Mouse (Mus musculus) heart, embryonic 11.5 days (tissue): Measurements from ENCODE around the gene Arhgdig. TPM values are rescaled to one million over a fixed set of nuclear protein-coding genes. Genes with fewer than 3 reads are reported as not detected.
"Not testable (repeated sequence)": the region's sequence is repeated elsewhere in the genome, so short reads cannot be mapped to it uniquely, and the experiment has no call there.

Source experiments
- ATAC-seq: fragments of 200-750 bp; cut with Nextera tagmentation; replicated peaks from 2 replicates; pipeline ENCODE4 v1.8.0; 2017; ENCODE audit warnings: moderate library complexity; ENCODE audit not compliant: insufficient number of reproducible peaks, low FRiP score, low TSS enrichment
- H3K27ac ChIP-seq: fragments of 300-500 bp; sonication (generic); 2 replicates; pipeline ENCODE4 v1.5.1; 2014; ENCODE audit warnings: mild to moderate bottlenecking, low read depth, low read length
- H3K27me3 ChIP-seq: fragments of 300-500 bp; sonication (generic); 2 replicates; pipeline ENCODE4 v1.6.1; 2014; ENCODE audit warnings: mild to moderate bottlenecking, low read length, mixed read lengths; ENCODE audit not compliant: control insufficient read depth, insufficient read depth
- H3K36me3 ChIP-seq: fragments of 300-500 bp; sonication (generic); 2 replicates; pipeline ENCODE4 v1.6.1; 2014; ENCODE audit warnings: mild to moderate bottlenecking, low read length, moderate library complexity, mixed read lengths; ENCODE audit not compliant: control insufficient read depth, insufficient read depth
- H3K4me1 ChIP-seq: fragments of 300-500 bp; sonication (generic); 2 replicates; pipeline ENCODE4 v1.6.1; 2014; ENCODE audit warnings: low read length; ENCODE audit not compliant: control insufficient read depth, insufficient read depth
- H3K4me2 ChIP-seq: fragments of 300-500 bp; sonication (generic); 2 replicates; pipeline ENCODE4 v1.6.1; 2014; ENCODE audit warnings: mild to moderate bottlenecking, moderate library complexity
- H3K4me3 ChIP-seq: fragments of 300-500 bp; sonication (generic); 2 replicates; pipeline ENCODE4 v1.5.1; 2014; ENCODE audit warnings: low read depth, low read length
- H3K9ac ChIP-seq: fragments of 300-500 bp; sonication (generic); 2 replicates; pipeline ENCODE4 v1.6.1; 2014; ENCODE audit warnings: mild to moderate bottlenecking, low read depth, low read length, moderate library complexity
- H3K9me3 ChIP-seq: fragments of 300-500 bp; sonication (generic); replicated peaks from 2 replicates; pipeline ENCODE4 v1.6.1; 2016; ENCODE audit warnings: low read length; ENCODE audit not compliant: control insufficient read depth
- WGBS: fragments of 180-500 bp; shearing (Covaris S2); extraction: QIAGEN DNeasy Blood & Tissue Kit; methylation state at CpG from one replicate; pipeline ENCODE4 v1.1.7; 2014; ENCODE audit not compliant: insufficient replicate concordance; 5-methylcytosine and 5-hydroxymethylcytosine counted together
- polyA plus RNA-seq: library from polyadenylated mRNA; unstranded; fragments of >200 nt; fragmentation: Nextera tagmentation; extraction: Ambion mirVana; gene quantifications from 2 replicates; pipeline ENCODE4 v1.2.1, GENCODE M21; 2014

The Arhgdig gene
- polyA plus RNA-seq, 1 experiment from 2014 or later: 6.4 TPM

DNA sequence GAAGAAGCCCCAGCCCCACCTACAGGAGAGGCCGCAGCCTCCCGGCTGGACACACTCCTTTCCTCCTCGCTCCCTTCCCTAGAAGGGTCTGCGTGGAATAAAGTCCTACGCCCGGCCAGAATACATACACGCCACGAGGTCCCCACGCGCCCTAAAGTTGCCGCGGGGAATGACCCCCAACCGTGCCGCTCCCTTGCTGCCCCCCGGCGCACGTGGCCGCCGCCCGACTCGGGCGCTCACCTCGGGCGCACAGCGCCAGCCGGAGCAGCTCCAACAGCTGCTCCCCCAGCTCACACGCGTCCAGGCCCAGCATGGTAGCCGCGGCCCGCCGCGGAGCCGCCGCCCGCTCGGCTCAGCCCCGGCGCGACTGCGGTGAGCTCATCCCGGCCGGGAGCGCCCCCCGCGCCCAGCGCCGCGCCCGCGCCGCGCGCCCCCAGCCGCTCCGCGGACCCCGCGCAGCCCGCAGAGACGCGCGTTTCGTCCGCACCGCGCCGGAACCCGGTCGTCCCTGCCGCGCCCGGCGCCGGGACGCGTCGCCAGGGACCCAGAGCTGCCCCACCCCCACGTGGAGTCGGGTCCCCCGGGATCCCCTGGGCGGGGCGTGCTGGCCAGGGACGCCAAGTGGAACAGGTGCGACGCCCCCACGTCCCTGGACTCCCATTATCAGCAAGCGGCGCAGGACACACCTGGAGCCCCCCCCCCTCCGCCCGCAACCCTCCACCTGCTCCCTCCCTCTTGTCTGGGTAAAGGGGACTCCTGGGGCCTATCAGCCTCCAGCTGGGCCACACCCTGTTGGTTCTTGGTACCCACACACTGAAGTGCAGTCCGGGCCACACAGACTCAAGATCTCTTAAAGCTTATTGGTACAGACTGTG, 6.5 kb downstream of the Arhgdig start:
- H3K4me1 ChIP-seq: peaks cover 16% of the 10 kb centered on the region
- H3K4me2 ChIP-seq: peak overlapping the region; percentile 99
- no peak overlapping the region for H3K27ac ChIP-seq
- H3K9me3 ChIP-seq: no peaks in the 10 kb centered on the region
- H3K4me3 ChIP-seq: peak overlapping the region; percentile 60
- H3K27me3 ChIP-seq: peaks cover 62% of the 10 kb centered on the region
- WGBS: 1% methylated on average over 87 of the region's 92 CpGs
- H3K9ac ChIP-seq: peak overlapping the region; percentile 68
- peaks cover 8% of the 10 kb centered on the region for H3K36me3 ChIP-seq
- ATAC-seq: no peak

GRCm38 (mm10) chr17:26198892-26199291, 8.7 kb downstream of the Arhgdig start, which contains the start of gene Pdia2:
Gene Pdia2 (minus strand): TSS chr17:26199087.
- H3K36me3 ChIP-seq: peaks cover 17% of the 10 kb centered on the region
- H3K4me2 ChIP-seq: peak within 1 kb of the TSS; percentile 11; the same call in 1 of the 2 replicates
- no peak for ATAC-seq
- WGBS: 55% methylated on average over 4 of the region's 4 CpGs
- H3K4me1 ChIP-seq: peaks cover 16% of the 10 kb centered on the region
- H3K27me3 ChIP-seq: peaks cover 50% of the 10 kb centered on the region
- no peak within 1 kb of the TSS; the same call in 1 of the 2 replicates for H3K4me3 ChIP-seq
- H3K9me3 ChIP-seq: no peaks in the 10 kb centered on the region
- H3K27ac ChIP-seq: no peak within 1 kb of the TSS
- no peak within 1 kb of the TSS for H3K9ac ChIP-seq

- no peak for ATAC-seq
- Histone ChIP-seq H3K4me2 (no peak overlapping the region), H3K36me3 (peaks cover 36% of the 10 kb centered on the region), H3K4me3 (no peak overlapping the region), H3K9me3 (no peaks in the 10 kb centered on the region), H3K27me3 (no peaks in the 10 kb centered on the region), H3K4me1 (no peaks in the 10 kb centered on the region), H3K9ac (no peak overlapping the region), H3K27ac (no peak overlapping the region)
- WGBS: 92% methylated on average over 15 of the region's 15 CpGs
Measured at GRCm38 (mm10) chr17:26192481-26193190, 14.9 kb downstream of the Arhgdig start.

DNA sequence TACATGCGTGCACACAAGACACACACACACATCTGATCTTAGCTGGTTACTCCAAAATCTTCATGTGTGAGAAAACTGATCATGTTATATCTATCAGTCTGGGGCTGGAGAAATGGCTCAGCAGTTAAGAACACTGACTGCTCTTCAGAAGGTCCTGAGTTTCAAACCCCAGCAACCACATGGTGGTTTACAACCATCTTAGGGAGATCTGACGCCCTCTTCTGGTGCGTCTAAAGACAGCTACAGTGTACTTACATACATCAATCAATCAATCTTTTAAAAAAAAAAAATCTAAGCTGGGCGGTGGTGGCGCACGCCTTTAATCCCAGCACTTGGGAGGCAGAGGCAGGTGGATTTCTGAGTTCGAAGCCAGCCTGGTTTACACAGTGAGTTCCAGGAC, 16.1 kb downstream of the Arhgdig start:
- not testable (repeated sequence) for H3K9me3 ChIP-seq, H3K4me2 ChIP-seq, H3K27ac ChIP-seq, ATAC-seq, H3K4me3 ChIP-seq, H3K9ac ChIP-seq, H3K27me3 ChIP-seq, H3K4me1 ChIP-seq
- 90% methylated on average over 7 of the region's 7 CpGs for WGBS
- peaks cover 31% of the 10 kb centered on the region for H3K36me3 ChIP-seq

DNA sequence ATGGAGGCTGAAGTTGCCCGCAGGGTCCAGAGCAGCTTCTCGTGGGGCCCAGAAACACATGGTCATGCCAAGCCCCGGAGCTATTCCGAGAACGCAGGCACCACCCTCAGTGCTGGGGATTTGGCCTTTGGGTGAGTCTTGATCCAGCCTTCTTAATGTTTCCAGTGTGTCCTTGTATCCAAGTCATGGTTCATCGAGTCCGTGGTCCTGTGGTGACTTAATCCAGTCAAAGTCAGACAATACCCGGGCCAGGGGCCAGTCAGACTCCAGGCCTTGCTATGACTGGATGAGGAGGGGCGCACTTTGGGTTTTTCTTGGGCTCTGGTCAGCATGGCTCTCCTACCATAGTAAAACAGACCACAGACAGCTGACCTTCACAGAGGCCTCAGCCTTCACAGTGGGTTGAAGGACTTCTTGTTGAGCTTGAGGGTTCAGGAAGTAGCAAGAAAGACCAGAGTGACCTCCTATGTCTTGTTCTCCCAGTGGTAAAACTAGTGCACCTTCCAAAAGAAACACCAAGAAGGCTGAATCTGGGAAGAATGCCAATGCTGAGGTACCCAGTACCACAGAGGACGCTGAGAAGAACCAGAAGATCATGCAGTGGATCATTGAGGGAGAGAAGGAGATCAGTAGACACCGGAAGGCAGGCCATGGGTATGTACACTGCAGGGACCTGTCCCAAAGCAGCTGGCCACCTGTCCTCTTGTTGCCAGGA, 19.3 kb downstream of the Arhgdig start:
- H3K4me2 ChIP-seq: no peak overlapping the region
- no peak overlapping the region for H3K27ac ChIP-seq
- H3K36me3 ChIP-seq: peaks cover 27% of the 10 kb centered on the region
- no peaks in the 10 kb centered on the region for H3K27me3 ChIP-seq
- no peaks in the 10 kb centered on the region for H3K4me1 ChIP-seq
- no peak for ATAC-seq
- no peak overlapping the region for H3K4me3 ChIP-seq
- H3K9me3 ChIP-seq: no peaks in the 10 kb centered on the region
- 93% methylated on average over 11 of the region's 11 CpGs for WGBS
- no peak overlapping the region for H3K9ac ChIP-seq

DNA sequence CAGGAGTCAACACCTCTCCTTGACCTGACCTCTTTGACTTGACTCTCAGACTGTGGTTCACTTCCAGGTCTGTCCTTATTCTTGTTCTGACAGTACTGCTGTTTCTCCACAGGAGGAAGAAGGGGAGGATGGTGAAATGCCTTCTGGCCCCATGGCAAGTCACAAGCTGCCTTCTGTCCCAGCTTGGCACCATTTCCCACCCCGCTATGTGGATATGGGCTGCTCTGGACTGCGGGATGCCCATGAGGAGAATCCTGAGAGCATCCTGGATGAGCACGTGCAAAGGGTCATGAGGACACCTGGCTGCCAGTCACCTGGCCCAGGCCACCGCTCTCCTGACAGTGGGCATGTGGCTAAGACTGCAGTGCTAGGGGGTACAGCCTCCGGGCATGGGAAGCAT, 20.0 kb downstream of the Arhgdig start:
- no peaks in the 10 kb centered on the region for H3K9me3 ChIP-seq
- no peak overlapping the region for H3K27ac ChIP-seq
- no peak overlapping the region for H3K9ac ChIP-seq
- ATAC-seq: no peak
- no peaks in the 10 kb centered on the region for H3K4me1 ChIP-seq
- H3K4me3 ChIP-seq: no peak overlapping the region
- WGBS: 96% methylated on average over 5 of the region's 5 CpGs
- H3K27me3 ChIP-seq: no peaks in the 10 kb centered on the region
- no peak overlapping the region for H3K4me2 ChIP-seq
- peaks cover 27% of the 10 kb centered on the region for H3K36me3 ChIP-seq

- Histone ChIP-seq H3K4me1 (no peaks in the 10 kb centered on the region), H3K27ac (no peak overlapping the region), H3K4me3 (no peak overlapping the region), H3K27me3 (no peaks in the 10 kb centered on the region), H3K4me2 (no peak overlapping the region), H3K9ac (no peak overlapping the region), H3K36me3 (peaks cover 13% of the 10 kb centered on the region), H3K9me3 (no peaks in the 10 kb centered on the region)
- 89% methylated on average over 3 of the region's 3 CpGs for WGBS
- ATAC-seq: no peak
Measured at GRCm38 (mm10) chr17:26181179-26181578, 26.4 kb downstream of the Arhgdig start.

GRCm38 (mm10) chr17:26178611-26179010, 29.0 kb downstream of the Arhgdig start:
- Histone ChIP-seq H3K9ac (no peak overlapping the region), H3K27me3 (no peaks in the 10 kb centered on the region), H3K4me3 (no peak overlapping the region), H3K27ac (no peak overlapping the region), H3K4me1 (no peaks in the 10 kb centered on the region), H3K4me2 (no peak overlapping the region), H3K9me3 (no peaks in the 10 kb centered on the region), H3K36me3 (peaks cover 11% of the 10 kb centered on the region)
- no peak for ATAC-seq
